Mouse (Mus musculus): ENCODE measurements at regions not wholly inside any gene's neighbourhood (a gene's known extent, or its start where the extent isn't known, plus 50 kb on each side); places are given as distances from the start of the nearest gene placed in this dataset.

DNA sequence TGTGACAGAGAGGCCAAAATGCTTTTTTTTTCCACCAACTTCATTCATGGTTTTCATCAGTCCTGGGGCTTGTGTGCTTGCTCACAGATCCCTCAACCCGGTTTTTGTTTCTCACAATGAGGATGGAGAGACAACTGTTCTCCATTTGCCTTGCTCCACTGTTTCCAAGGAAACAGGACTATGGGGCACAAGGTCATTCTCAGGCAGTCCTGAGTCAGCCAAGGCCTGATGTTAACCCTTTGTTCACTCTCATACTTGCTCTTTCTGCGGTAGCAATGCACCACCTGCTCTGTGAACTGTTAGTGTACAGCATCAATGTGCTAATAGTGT lies 206.5 kb downstream of the Hace1 start:
- no peak for TF ChIP-seq MYC (IDR thresholded peaks at IDR 0.05; ENCODE audit: low read depth, low read length)
- TF ChIP-seq GABPA (IDR thresholded peaks at IDR 0.05; ENCODE audit: insufficient replicate concordance, low read depth, low read length) = no peak
- no peak for TF ChIP-seq CTCF (conservative IDR thresholded peaks at IDR 0.05 in 1 of 2, IDR thresholded peaks at IDR 0.05 in 1 of 2; ENCODE audit: low read depth in 2 of 2, low read length in 2 of 2)
